Mouse (Mus musculus): Measurements from ENCODE around the gene Mark1.

DNA sequence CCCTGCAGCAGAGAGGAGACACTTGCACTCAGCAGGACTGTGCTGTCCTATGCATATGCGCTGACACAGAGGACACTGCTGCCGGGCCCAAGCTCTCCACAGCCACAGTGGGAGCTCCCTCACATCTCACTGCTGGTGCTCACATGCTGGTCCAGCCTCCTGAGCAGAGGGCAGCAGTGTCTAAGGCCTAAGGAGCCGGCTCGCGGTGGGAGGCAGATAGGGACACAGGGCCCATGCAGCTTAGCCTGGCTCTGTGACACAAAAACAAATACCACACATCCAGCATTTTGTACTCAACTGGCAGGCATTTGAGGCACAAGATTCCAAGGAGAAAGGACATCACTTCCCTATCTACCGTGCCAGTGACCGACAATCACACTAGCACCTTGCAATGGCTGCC lies 96.5 kb downstream of the Mark1 start:
- TF ChIP-seq CTCF (IDR thresholded peaks at IDR 0.05; ENCODE audit: low read depth, low read length) (no peak), POLR2AphosphoS5 (IDR thresholded peaks at IDR 0.05; ENCODE audit: insufficient replicate concordance, low read depth, low read length) (no peak), GATA1 (IDR thresholded peaks at IDR 0.05; ENCODE audit: borderline replicate concordance, low read length) (no peak), TAL1 (conservative IDR thresholded peaks at IDR 0.05; ENCODE audit: low read depth, low read length) (no peak)

Data from G1E (cell line).